Mouse (Mus musculus): ENCODE measurements around the gene Hdac11.
"Not testable (repeated sequence)": the region's sequence is repeated elsewhere in the genome, so short reads cannot be mapped to it uniquely, and the experiment has no call there.

Hdac11 gene

GRCm38 (mm10) chr6:91156554-91157236, at the start of gene Hdac11:
Hdac11 (plus strand) TSS chr6:91156665.
- peak; percentile 95 for DNase-seq

- DNase-seq = no peak
Observed at GRCm38 (mm10) chr6:91108301-91108916, 48.1 kb upstream of the Hdac11 start.

GRCm38 (mm10) chr6:91108917-91109450, 47.5 kb upstream of the Hdac11 start:
- DNase-seq = no peak

- no peak for DNase-seq
Observed at GRCm38 (mm10) chr6:91109489-91109888, 47.0 kb upstream of the Hdac11 start.

- no peak for DNase-seq
Observed at GRCm38 (mm10) chr6:91110323-91111020, 46.0 kb upstream of the Hdac11 start.

- DNase-seq = peak; percentile 33
Observed at GRCm38 (mm10) chr6:91111141-91111953, 45.1 kb upstream of the Hdac11 start.

GRCm38 (mm10) chr6:91111954-91112252, 44.6 kb upstream of the Hdac11 start:
- DNase-seq = no peak

- peak; percentile 35 for DNase-seq
Observed at GRCm38 (mm10) chr6:91114716-91115115, 41.7 kb upstream of the Hdac11 start.

- peak; percentile 55 for DNase-seq
Observed at GRCm38 (mm10) chr6:91115158-91115557, 41.3 kb upstream of the Hdac11 start.

GRCm38 (mm10) chr6:91115863-91116243, 40.6 kb upstream of the Hdac11 start:
- peak; percentile 34 for DNase-seq

- peak; percentile 96 for DNase-seq
Observed at GRCm38 (mm10) chr6:91116244-91117145, 40.0 kb upstream of the Hdac11 start, which contains the start of gene Nup210. Nup210 (minus strand) TSS chr6:91116829.

- DNase-seq = peak; percentile 29
Observed at GRCm38 (mm10) chr6:91117149-91117548, 39.3 kb upstream of the Hdac11 start.

- no peak for DNase-seq
Observed at GRCm38 (mm10) chr6:91118526-91118925, 37.9 kb upstream of the Hdac11 start.

GRCm38 (mm10) chr6:91120206-91120605, 36.3 kb upstream of the Hdac11 start:
- peak; percentile 45 for DNase-seq

- DNase-seq = not testable (repeated sequence)
Observed at GRCm38 (mm10) chr6:91121089-91121488, 35.4 kb upstream of the Hdac11 start.

- DNase-seq = no peak
Observed at GRCm38 (mm10) chr6:91123453-91123852, 33.0 kb upstream of the Hdac11 start.

GRCm38 (mm10) chr6:91124286-91125227, 31.9 kb upstream of the Hdac11 start:
- DNase-seq = no peak

- DNase-seq = no peak
Observed at GRCm38 (mm10) chr6:91125228-91125585, 31.3 kb upstream of the Hdac11 start.

- DNase-seq = peak; percentile 27
Observed at GRCm38 (mm10) chr6:91128996-91129395, 27.5 kb upstream of the Hdac11 start.

- DNase-seq = no peak
Observed at GRCm38 (mm10) chr6:91130856-91131255, 25.6 kb upstream of the Hdac11 start.
